Mouse (Mus musculus) neural tube, embryonic 15.5 days (tissue): Measurements from ENCODE around the gene Lrrc28. TPM values are rescaled to one million over a fixed set of nuclear protein-coding genes. Genes with fewer than 3 reads are reported as not detected.

Source experiments
- ATAC-seq: fragments of 200-750 bp; cut with Nextera tagmentation; 2 replicates; pipeline ENCODE4 v1.8.0; 2017; ENCODE audit warnings: mild to moderate bottlenecking, moderate TSS enrichment, moderate library complexity; ENCODE audit not compliant: low FRiP score
- H3K27ac ChIP-seq: fragments of 300-500 bp; sonication (generic); replicated peaks from 2 replicates; pipeline ENCODE4 v1.5.1; 2015; ENCODE audit warnings: mild to moderate bottlenecking, inconsistent platforms
- H3K27me3 ChIP-seq: fragments of 300-500 bp; sonication (generic); replicated peaks from 2 replicates; pipeline ENCODE4 v1.6.1; 2015; ENCODE audit warnings: inconsistent platforms
- H3K36me3 ChIP-seq: fragments of 300-500 bp; sonication (generic); 2 replicates; pipeline ENCODE4 v1.6.1; 2015; ENCODE audit warnings: inconsistent platforms
- H3K4me1 ChIP-seq: fragments of 300-500 bp; sonication (generic); 2 replicates; pipeline ENCODE4 v1.6.1; 2015; ENCODE audit warnings: inconsistent platforms
- H3K4me2 ChIP-seq: fragments of 300-500 bp; sonication (generic); 2 replicates; pipeline ENCODE4 v1.6.1; 2015; ENCODE audit warnings: inconsistent platforms, mild to moderate bottlenecking, moderate library complexity
- H3K4me3 ChIP-seq: fragments of 300-500 bp; sonication (generic); replicated peaks from 2 replicates; pipeline ENCODE4 v1.5.1; 2015; ENCODE audit warnings: mild to moderate bottlenecking, inconsistent platforms
- H3K9ac ChIP-seq: fragments of 300-500 bp; sonication (generic); replicated peaks from 2 replicates; pipeline ENCODE4 v1.6.1; 2015; ENCODE audit warnings: mild to moderate bottlenecking, inconsistent platforms
- H3K9me3 ChIP-seq: fragments of 300-500 bp; sonication (generic); replicated peaks from 2 replicates; pipeline ENCODE4 v1.6.1; 2016; ENCODE audit warnings: inconsistent platforms
- WGBS: fragments of 180-500 bp; shearing (Covaris S2); methylation state at CpG from one replicate; pipeline ENCODE4 v1.1.7; 2015; ENCODE audit warnings: mixed read lengths; 5-methylcytosine and 5-hydroxymethylcytosine counted together
- polyA plus RNA-seq: library from polyadenylated mRNA; unstranded; fragments of >200 nt; fragmentation: Nextera tagmentation; extraction: Ambion mirVana; gene quantifications from 2 replicates; pipeline ENCODE4 v1.2.1, GENCODE M21; 2015

The Lrrc28 gene
- polyA plus RNA-seq, 1 experiment from 2014 or later, result 24.0 TPM

GRCm38 (mm10) chr7:67644291-67644690 lies 777 bp downstream of the Lrrc28 start:
- 36% methylated on average over 8 of the region's 8 CpGs for WGBS
- Histone ChIP-seq H3K4me3 (peak overlapping the region; percentile 92), H3K9me3 (no peaks in the 10 kb centered on the region), H3K27ac (no peak overlapping the region), H3K36me3 (no peaks in the 10 kb centered on the region), H3K9ac (peak overlapping the region; percentile 96), H3K4me1 (peaks cover 20% of the 10 kb centered on the region), H3K4me2 (peak overlapping the region; percentile 58), H3K27me3 (no peaks in the 10 kb centered on the region)
- ATAC-seq, result no peak

GRCm38 (mm10) chr7:67642955-67643354 lies 2.1 kb downstream of the Lrrc28 start:
- Histone ChIP-seq H3K9ac (no peak overlapping the region), H3K27me3 (no peaks in the 10 kb centered on the region), H3K4me2 (no peak overlapping the region), H3K36me3 (no peaks in the 10 kb centered on the region), H3K9me3 (no peaks in the 10 kb centered on the region), H3K4me1 (peaks cover 20% of the 10 kb centered on the region), H3K4me3 (no peak overlapping the region), H3K27ac (no peak overlapping the region)
- no peak for ATAC-seq
- WGBS, result 91% methylated on average over 9 of the region's 9 CpGs

DNA sequence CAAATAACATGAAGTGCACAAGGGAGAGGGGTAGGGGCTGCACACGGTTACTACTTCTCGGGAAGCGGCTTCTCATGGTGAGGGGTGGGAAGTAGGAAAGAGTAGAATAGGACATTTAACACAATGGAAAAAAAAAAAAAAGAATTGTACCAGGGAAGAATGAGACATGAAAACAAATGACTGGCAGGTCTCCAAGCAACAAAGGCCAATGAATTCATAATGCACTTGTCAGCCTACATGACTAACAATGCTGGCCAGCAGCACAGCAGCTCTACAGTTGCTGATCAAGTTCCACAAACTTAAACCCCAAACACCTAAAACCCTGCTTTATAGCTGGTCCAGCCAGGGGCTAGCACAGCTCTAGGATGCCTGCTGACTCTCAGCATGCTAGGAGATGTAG lies 6.1 kb downstream of the Lrrc28 start:
- Histone ChIP-seq H3K36me3 (peaks cover 8% of the 10 kb centered on the region; the same call in 1 of the 2 replicates), H3K27ac (no peak overlapping the region), H3K4me3 (no peak overlapping the region), H3K4me1 (peaks cover 6% of the 10 kb centered on the region), H3K9me3 (no peaks in the 10 kb centered on the region), H3K27me3 (no peaks in the 10 kb centered on the region), H3K9ac (no peak overlapping the region), H3K4me2 (no peak overlapping the region)
- ATAC-seq, result no peak
- 74% methylated on average over 3 of the region's 3 CpGs for WGBS

DNA sequence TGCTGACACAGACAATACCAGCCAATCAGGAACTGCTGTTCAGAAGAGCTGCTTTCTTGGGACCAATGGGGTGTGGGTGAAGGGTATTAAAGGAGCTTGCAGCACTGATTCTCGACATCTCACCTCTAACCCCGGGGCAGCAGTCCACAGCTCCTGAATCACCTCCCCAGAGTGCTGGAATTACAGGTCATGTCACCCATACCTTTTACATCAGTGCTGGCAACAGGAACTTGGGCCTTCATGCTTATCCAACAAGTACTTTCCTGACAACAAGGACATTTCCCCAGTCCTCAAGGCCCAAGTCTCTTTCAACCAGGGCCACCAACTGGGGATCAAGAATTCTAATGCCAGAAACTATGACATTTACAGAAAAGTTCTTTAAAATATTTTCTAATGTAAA lies 8.9 kb downstream of the Lrrc28 start:
- no peak overlapping the region for H3K9ac ChIP-seq
- H3K9me3 ChIP-seq, result no peaks in the 10 kb centered on the region

DNA sequence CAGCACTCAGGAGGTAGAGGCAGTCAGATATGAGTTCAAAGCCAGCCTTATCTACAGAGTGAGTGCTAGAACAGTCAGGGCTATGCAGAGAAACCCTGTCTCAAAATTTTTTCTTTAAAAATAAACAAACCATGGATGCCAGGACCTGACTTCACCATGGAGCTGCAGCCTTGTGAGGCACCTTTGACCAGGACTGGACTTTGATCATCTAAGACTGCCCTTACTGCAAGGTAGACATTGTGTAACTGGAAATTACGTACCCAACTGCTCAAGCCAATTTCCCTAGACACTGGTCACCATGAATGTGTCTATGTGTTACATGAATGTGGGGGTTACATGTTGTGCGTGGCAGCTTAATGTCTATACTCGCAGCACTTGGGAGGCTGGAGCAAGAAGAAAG lies 10.9 kb downstream of the Lrrc28 start:
- no peaks in the 10 kb centered on the region for H3K27me3 ChIP-seq
- no peak overlapping the region for H3K27ac ChIP-seq
- no peak for ATAC-seq
- no peaks in the 10 kb centered on the region for H3K4me1 ChIP-seq
- WGBS, result 97% methylated on average over 3 of the region's 3 CpGs
- H3K9me3 ChIP-seq, result no peaks in the 10 kb centered on the region
- peaks cover 12% of the 10 kb centered on the region; the same call in 1 of the 2 replicates for H3K36me3 ChIP-seq
- H3K4me2 ChIP-seq, result no peak overlapping the region
- no peak overlapping the region for H3K4me3 ChIP-seq
- no peak overlapping the region for H3K9ac ChIP-seq

More for the DNA sequence above, 8.9 kb downstream of the Lrrc28 start:
- H3K27ac ChIP-seq, result no peak overlapping the region
- H3K4me3 ChIP-seq, result no peak overlapping the region
- no peaks in the 10 kb centered on the region for H3K4me1 ChIP-seq
- 81% methylated on average over 2 of the region's 2 CpGs for WGBS
- no peak overlapping the region for H3K4me2 ChIP-seq
- ATAC-seq, result no peak
- H3K27me3 ChIP-seq, result no peaks in the 10 kb centered on the region
- H3K36me3 ChIP-seq, result peaks cover 12% of the 10 kb centered on the region; the same call in 1 of the 2 replicates

DNA sequence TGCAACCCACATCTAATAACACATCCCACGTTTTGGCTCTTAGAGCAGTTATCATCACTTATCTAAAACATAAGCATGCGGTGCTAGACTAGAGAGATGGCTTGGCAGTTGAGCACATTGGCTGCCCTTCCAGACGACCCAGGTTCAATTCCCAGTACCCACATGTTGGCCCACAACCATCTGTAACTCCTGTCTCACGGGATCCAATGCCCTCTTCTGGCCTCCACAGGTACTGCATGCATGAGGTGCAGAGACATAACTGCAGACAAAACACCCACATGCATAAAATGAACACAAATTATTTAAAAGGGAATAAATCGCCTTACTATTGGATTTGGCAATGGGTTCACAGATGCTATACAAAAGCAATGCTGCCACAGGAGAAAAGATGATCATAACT lies 12.7 kb downstream of the Lrrc28 start:
- H3K4me3 ChIP-seq, result no peak overlapping the region
- H3K9ac ChIP-seq, result no peak overlapping the region
- H3K27ac ChIP-seq, result no peak overlapping the region
- no peaks in the 10 kb centered on the region for H3K9me3 ChIP-seq
- no peaks in the 10 kb centered on the region for H3K4me1 ChIP-seq
- H3K36me3 ChIP-seq, result peaks cover 12% of the 10 kb centered on the region; the same call in 1 of the 2 replicates
- no peaks in the 10 kb centered on the region for H3K27me3 ChIP-seq
- no peak overlapping the region for H3K4me2 ChIP-seq
- WGBS, result 87% methylated on average over 5 of the region's 5 CpGs
- no peak for ATAC-seq

- no peak overlapping the region for H3K4me3 ChIP-seq
- no peak overlapping the region for H3K27ac ChIP-seq
- no peaks in the 10 kb centered on the region for H3K9me3 ChIP-seq
- H3K4me1 ChIP-seq, result no peaks in the 10 kb centered on the region
- ATAC-seq, result peak; percentile 57; the same call in 1 of the 2 replicates
- H3K27me3 ChIP-seq, result no peaks in the 10 kb centered on the region
- H3K36me3 ChIP-seq, result peaks cover 11% of the 10 kb centered on the region; the same call in 1 of the 2 replicates
- H3K4me2 ChIP-seq, result no peak overlapping the region
- 19% methylated on average over 2 of the region's 2 CpGs for WGBS
- H3K9ac ChIP-seq, result no peak overlapping the region
These were observed 14.3 kb downstream of the Lrrc28 start for GRCm38 (mm10) chr7:67630817-67631216.

DNA sequence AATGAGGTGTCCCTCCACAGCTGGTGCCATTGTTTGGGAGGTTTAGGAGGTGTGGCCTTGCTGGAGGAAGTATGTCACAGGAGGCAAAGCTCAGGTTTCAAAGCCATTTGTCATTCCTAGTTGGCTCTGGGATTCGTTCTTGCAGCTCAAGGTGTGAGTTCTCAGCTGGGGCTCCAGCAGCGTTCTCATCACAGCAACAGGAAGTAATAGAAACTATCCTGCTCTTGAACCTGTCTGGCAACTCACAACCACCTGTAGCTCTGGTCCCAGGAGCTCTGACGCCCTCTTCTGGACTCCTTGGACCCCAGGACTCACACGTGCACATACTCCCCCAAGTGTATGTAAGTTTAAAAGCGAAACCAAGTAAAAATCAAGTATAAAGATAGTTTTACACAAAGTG lies 15.4 kb downstream of the Lrrc28 start:
- no peak overlapping the region for H3K9ac ChIP-seq
- H3K4me1 ChIP-seq, result no peaks in the 10 kb centered on the region
- H3K27me3 ChIP-seq, result no peaks in the 10 kb centered on the region
- WGBS, result 43% methylated on average over 5 of the region's 5 CpGs
- H3K4me3 ChIP-seq, result no peak overlapping the region
- no peak overlapping the region for H3K4me2 ChIP-seq
- H3K36me3 ChIP-seq, result 0 out of 2 replicates have a peak, but pooled peaks cover 11% of the 10 kb centered on the region
- no peaks in the 10 kb centered on the region for H3K9me3 ChIP-seq
- no peak overlapping the region for H3K27ac ChIP-seq
- ATAC-seq, result no peak

- ATAC-seq, result no peak
- H3K36me3 ChIP-seq, result 0 out of 2 replicates have a peak, but pooled peaks cover 7% of the 10 kb centered on the region
- H3K27me3 ChIP-seq, result no peaks in the 10 kb centered on the region
- 91% methylated on average over 5 of the region's 5 CpGs for WGBS
- no peaks in the 10 kb centered on the region for H3K9me3 ChIP-seq
- no peak overlapping the region for H3K4me3 ChIP-seq
- H3K4me2 ChIP-seq, result no peak overlapping the region
- no peak overlapping the region for H3K9ac ChIP-seq
- no peaks in the 10 kb centered on the region for H3K4me1 ChIP-seq
- H3K27ac ChIP-seq, result no peak overlapping the region
These were observed 18.4 kb downstream of the Lrrc28 start for GRCm38 (mm10) chr7:67626671-67627070.

DNA sequence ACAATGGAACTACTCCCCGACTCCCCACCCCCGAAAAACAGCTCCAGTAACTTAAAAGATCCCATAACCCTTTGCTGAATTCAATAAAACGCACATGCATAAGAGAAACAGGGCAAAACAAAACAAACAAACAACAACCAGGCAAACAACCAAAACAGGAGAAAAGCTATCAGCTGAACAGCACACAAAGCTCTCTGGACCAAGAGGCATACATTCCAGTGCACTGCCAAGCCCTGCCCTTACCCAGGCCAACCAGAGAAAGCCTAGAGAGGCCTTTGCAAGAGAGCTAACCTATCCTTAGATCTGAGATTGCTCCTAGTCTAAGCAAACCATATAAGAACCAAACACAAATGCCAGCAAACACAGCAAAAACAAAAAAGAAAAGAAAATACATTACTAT lies 22.9 kb downstream of the Lrrc28 start:
- no peaks in the 10 kb centered on the region for H3K4me1 ChIP-seq
- no peaks in the 10 kb centered on the region for H3K9me3 ChIP-seq
- no peak for ATAC-seq
- 73% methylated on average over 3 of the region's 3 CpGs for WGBS
- H3K27ac ChIP-seq, result no peak overlapping the region
- no peak overlapping the region for H3K4me3 ChIP-seq
- H3K9ac ChIP-seq, result no peak overlapping the region
- no peaks in the 10 kb centered on the region for H3K27me3 ChIP-seq
- no peak overlapping the region for H3K4me2 ChIP-seq
- 0 out of 2 replicates have a peak, but pooled peaks cover 2% of the 10 kb centered on the region for H3K36me3 ChIP-seq

- Histone ChIP-seq H3K9ac (no peak overlapping the region), H3K36me3 (no peaks in the 10 kb centered on the region), H3K4me2 (no peak overlapping the region), H3K27me3 (no peaks in the 10 kb centered on the region), H3K4me3 (no peak overlapping the region), H3K9me3 (no peaks in the 10 kb centered on the region), H3K27ac (no peak overlapping the region), H3K4me1 (no peaks in the 10 kb centered on the region)
- ATAC-seq, result 0 out of 2 replicates have a peak, but pooled peaks have one; percentile 50
- 79% methylated on average over 4 of the region's 4 CpGs for WGBS
These were observed 25.2 kb downstream of the Lrrc28 start for GRCm38 (mm10) chr7:67619836-67620235.

- Histone ChIP-seq H3K9ac (no peak overlapping the region), H3K27ac (no peak overlapping the region), H3K9me3 (no peaks in the 10 kb centered on the region), H3K36me3 (no peaks in the 10 kb centered on the region), H3K4me1 (peaks cover 13% of the 10 kb centered on the region), H3K27me3 (no peaks in the 10 kb centered on the region), H3K4me2 (no peak overlapping the region), H3K4me3 (no peak overlapping the region)
- ATAC-seq, result no peak
- WGBS, result 87% methylated on average over 3 of the region's 3 CpGs
These were observed 26.8 kb downstream of the Lrrc28 start for GRCm38 (mm10) chr7:67618316-67618715.

- H3K4me2 ChIP-seq, result no peak overlapping the region
- H3K36me3 ChIP-seq, result no peaks in the 10 kb centered on the region
- 95% methylated on average over 10 of the region's 10 CpGs for WGBS
These were observed 27.4 kb downstream of the Lrrc28 start for GRCm38 (mm10) chr7:67617646-67618045.

More at GRCm38 (mm10) chr7:67617646-67618045, 27.4 kb downstream of the Lrrc28 start:
- Histone ChIP-seq H3K27ac (no peak overlapping the region), H3K4me3 (no peak overlapping the region), H3K9ac (no peak overlapping the region), H3K9me3 (no peaks in the 10 kb centered on the region), H3K27me3 (no peaks in the 10 kb centered on the region), H3K4me1 (peaks cover 15% of the 10 kb centered on the region)
- ATAC-seq, result no peak
